Mouse (Mus musculus) midbrain, embryonic 11.5 days (tissue): ENCODE data around the gene Usp46. TPM values are rescaled to one million over a fixed set of nuclear protein-coding genes. Genes with fewer than 3 reads are reported as not detected.
A peak's percentile ranks its signal among the peaks of the same experiment; 100 is the strongest.
"Not testable (repeated sequence)": the region's sequence is repeated elsewhere in the genome, so short reads cannot be mapped to it uniquely, and the experiment has no call there.

Source experiments
- ATAC-seq: fragments of 200-750 bp; cut with Nextera tagmentation; 2 replicates; pipeline ENCODE4 v1.8.0; 2017; ENCODE audit warnings: moderate TSS enrichment, moderate library complexity; ENCODE audit not compliant: low FRiP score
- DNase-seq: peaks from one replicate; pipeline ENCODE4 v3.0.0; 2015; ENCODE audit warnings: low spot score; ENCODE audit errors: missing footprints
- H3K27ac ChIP-seq: fragments of 300-500 bp; sonication (generic); 2 replicates; pipeline ENCODE4 v1.5.1; 2014; ENCODE audit warnings: low read depth, low read length
- H3K27me3 ChIP-seq: fragments of 300-500 bp; sonication (generic); 2 replicates; pipeline ENCODE4 v1.6.1; 2014; ENCODE audit warnings: mild to moderate bottlenecking, low read length, moderate library complexity, mixed read lengths; ENCODE audit not compliant: control insufficient read depth, insufficient read depth
- H3K36me3 ChIP-seq: fragments of 300-500 bp; sonication (generic); 2 replicates; pipeline ENCODE4 v1.6.1; 2014; ENCODE audit warnings: mild to moderate bottlenecking, low read length, moderate library complexity, mixed read lengths; ENCODE audit not compliant: control insufficient read depth, insufficient read depth
- H3K4me1 ChIP-seq: fragments of 300-500 bp; sonication (generic); 2 replicates; pipeline ENCODE4 v1.6.1; 2014; ENCODE audit warnings: low read length; ENCODE audit not compliant: control insufficient read depth, insufficient read depth
- H3K4me2 ChIP-seq: fragments of 300-500 bp; sonication (generic); 2 replicates; pipeline ENCODE4 v1.6.1; 2014; ENCODE audit warnings: mild to moderate bottlenecking, moderate library complexity
- H3K4me3 ChIP-seq: fragments of 300-500 bp; sonication (generic); 2 replicates; pipeline ENCODE4 v1.5.1; 2014; ENCODE audit warnings: low read depth, low read length
- H3K9ac ChIP-seq: fragments of 300-500 bp; sonication (generic); 2 replicates; pipeline ENCODE4 v1.6.1; 2014; ENCODE audit warnings: low read length
- H3K9me3 ChIP-seq: fragments of 300-500 bp; sonication (generic); 2 replicates; pipeline ENCODE4 v1.6.1; 2016; ENCODE audit warnings: low read length; ENCODE audit not compliant: control insufficient read depth
- WGBS: fragments of 180-500 bp; shearing (Covaris S2); extraction: QIAGEN DNeasy Blood & Tissue Kit; methylation state at CpG from one replicate; pipeline ENCODE4 v1.1.7; 2014; 5-methylcytosine and 5-hydroxymethylcytosine counted together
- polyA plus RNA-seq: library from polyadenylated mRNA; unstranded; fragments of >200 nt; fragmentation: Nextera tagmentation; extraction: Ambion mirVana; gene quantifications from 2 replicates; pipeline ENCODE4 v1.2.1, GENCODE M21; 2014

The Usp46 gene
- polyA plus RNA-seq, 1 experiment from 2014 or later: 35.6 TPM

- WGBS: 89% methylated on average over 1 of the region's 1 CpGs
Measured at GRCm38 (mm10) chr5:74078400-74078799, 10.2 kb upstream of the Usp46 start.

DNA sequence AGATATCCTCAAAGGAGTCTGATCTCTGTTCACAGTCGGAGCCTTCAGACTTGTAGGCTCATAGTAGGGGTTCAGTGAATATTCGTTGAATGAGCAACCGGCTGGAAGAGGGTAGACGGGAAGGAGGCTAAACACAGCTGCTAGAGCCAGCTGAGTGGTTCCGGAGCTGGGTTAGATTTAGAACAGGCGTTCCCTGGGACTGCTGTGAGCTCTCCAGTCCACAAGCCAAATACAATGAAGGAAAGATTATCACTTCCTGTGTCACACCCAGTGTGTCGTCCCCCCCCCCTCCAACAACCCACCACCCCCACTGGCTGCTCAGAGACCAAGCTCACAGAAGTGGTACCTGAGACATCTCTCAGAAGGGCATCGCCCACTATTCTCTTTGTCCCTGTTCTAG is 9.7 kb upstream of the Usp46 start:
- H3K9me3 ChIP-seq: no peaks in the 10 kb centered on the region
- WGBS: 24% methylated on average over 8 of the region's 8 CpGs
- no peak overlapping the region for H3K4me3 ChIP-seq
- H3K9ac ChIP-seq: no peak overlapping the region
- H3K27ac ChIP-seq: no peak overlapping the region
- DNase-seq (no peak), ATAC-seq (no peak)
- no peak overlapping the region for H3K4me2 ChIP-seq
- H3K27me3 ChIP-seq: no peaks in the 10 kb centered on the region
- no peaks in the 10 kb centered on the region for H3K36me3 ChIP-seq
- H3K4me1 ChIP-seq: no peaks in the 10 kb centered on the region

More at GRCm38 (mm10) chr5:74078400-74078799, 10.2 kb upstream of the Usp46 start:
- ATAC-seq (no peak), DNase-seq (no peak)
- Histone ChIP-seq H3K9ac (no peak overlapping the region), H3K27me3 (no peaks in the 10 kb centered on the region), H3K4me1 (no peaks in the 10 kb centered on the region), H3K4me2 (no peak overlapping the region), H3K27ac (no peak overlapping the region), H3K4me3 (no peak overlapping the region), H3K9me3 (no peaks in the 10 kb centered on the region), H3K36me3 (no peaks in the 10 kb centered on the region)

- Histone ChIP-seq H3K27ac (no peak overlapping the region), H3K4me1 (no peaks in the 10 kb centered on the region), H3K36me3 (no peaks in the 10 kb centered on the region), H3K27me3 (no peaks in the 10 kb centered on the region), H3K4me3 (no peak overlapping the region), H3K9ac (no peak overlapping the region), H3K4me2 (no peak overlapping the region), H3K9me3 (no peaks in the 10 kb centered on the region)
- no peak for ATAC-seq
- 5% methylated on average over 9 of the region's 9 CpGs for WGBS
- DNase-seq: no peak
Measured at GRCm38 (mm10) chr5:74076759-74077158, 8.5 kb upstream of the Usp46 start.

DNA sequence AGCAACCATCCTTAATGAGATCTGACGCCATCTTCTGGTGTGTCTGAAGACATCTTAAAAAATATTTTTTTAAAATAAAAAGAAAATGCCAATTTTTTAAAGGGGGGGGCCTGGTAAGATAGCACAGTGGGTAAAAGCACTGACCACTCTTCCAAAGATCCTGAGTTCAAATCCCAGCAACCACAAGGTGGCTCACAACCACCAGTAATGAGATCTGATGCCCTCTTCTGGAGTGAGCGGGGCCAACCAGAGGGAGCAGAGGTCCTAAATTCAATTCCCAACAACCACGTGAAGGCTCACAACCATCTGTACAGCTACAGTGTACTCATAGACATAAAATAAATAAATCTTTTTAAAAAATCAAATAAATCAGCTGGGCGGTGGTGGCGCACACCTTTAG is 2.3 kb upstream of the Usp46 start:
- H3K36me3 ChIP-seq, H3K4me1 ChIP-seq, H3K4me2 ChIP-seq, ATAC-seq, H3K9me3 ChIP-seq, H3K27me3 ChIP-seq, H3K27ac ChIP-seq, DNase-seq, H3K9ac ChIP-seq, H3K4me3 ChIP-seq: not testable (repeated sequence)
- 92% methylated on average over 5 of the region's 5 CpGs for WGBS

- H3K9ac ChIP-seq: peak overlapping the region; percentile 93
- no peaks in the 10 kb centered on the region for H3K36me3 ChIP-seq
- peaks cover 9% of the 10 kb centered on the region for H3K4me1 ChIP-seq
- peak; percentile 55 for ATAC-seq
- H3K4me2 ChIP-seq: peak overlapping the region; percentile 74
- peak overlapping the region; percentile 72 for H3K27ac ChIP-seq
- peak; percentile 97 for DNase-seq
- no peaks in the 10 kb centered on the region for H3K27me3 ChIP-seq
- H3K4me3 ChIP-seq: peak overlapping the region; percentile 75
- 2% methylated on average over 18 of the region's 18 CpGs for WGBS
- H3K9me3 ChIP-seq: no peaks in the 10 kb centered on the region
Measured at GRCm38 (mm10) chr5:74068714-74069321, 587 bp upstream of the Usp46 start.

DNA sequence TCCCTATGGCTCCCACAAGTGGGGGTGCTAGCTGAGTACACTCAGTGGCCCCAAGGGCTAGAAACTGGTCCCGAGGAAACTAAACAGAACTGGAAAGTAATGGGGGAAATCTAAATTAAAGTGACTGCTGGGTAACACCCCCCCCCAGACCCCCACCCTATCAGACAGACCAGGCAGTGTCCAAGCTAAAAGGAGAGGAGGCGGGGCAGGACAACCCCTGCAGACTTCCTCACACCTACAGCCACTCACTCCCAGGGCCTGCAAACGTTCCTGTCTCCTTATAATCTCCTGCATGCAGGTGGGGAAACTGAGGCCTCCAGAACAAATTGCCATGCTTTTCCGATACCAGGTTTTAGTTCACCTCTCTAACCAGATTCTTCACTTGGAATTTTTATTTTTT is 885 bp downstream of the Usp46 start:
- peak overlapping the region; percentile 75 for H3K4me3 ChIP-seq
- 5% methylated on average over 4 of the region's 4 CpGs for WGBS
- H3K27me3 ChIP-seq: no peaks in the 10 kb centered on the region
- DNase-seq (no peak), ATAC-seq (0 out of 2 replicates have a peak, but pooled peaks have one; percentile 30)
- peak overlapping the region; percentile 93 for H3K9ac ChIP-seq
- H3K36me3 ChIP-seq: no peaks in the 10 kb centered on the region
- peaks cover 9% of the 10 kb centered on the region for H3K4me1 ChIP-seq
- no peaks in the 10 kb centered on the region for H3K9me3 ChIP-seq
- peak overlapping the region; percentile 74 for H3K4me2 ChIP-seq
- no peak overlapping the region for H3K27ac ChIP-seq

DNA sequence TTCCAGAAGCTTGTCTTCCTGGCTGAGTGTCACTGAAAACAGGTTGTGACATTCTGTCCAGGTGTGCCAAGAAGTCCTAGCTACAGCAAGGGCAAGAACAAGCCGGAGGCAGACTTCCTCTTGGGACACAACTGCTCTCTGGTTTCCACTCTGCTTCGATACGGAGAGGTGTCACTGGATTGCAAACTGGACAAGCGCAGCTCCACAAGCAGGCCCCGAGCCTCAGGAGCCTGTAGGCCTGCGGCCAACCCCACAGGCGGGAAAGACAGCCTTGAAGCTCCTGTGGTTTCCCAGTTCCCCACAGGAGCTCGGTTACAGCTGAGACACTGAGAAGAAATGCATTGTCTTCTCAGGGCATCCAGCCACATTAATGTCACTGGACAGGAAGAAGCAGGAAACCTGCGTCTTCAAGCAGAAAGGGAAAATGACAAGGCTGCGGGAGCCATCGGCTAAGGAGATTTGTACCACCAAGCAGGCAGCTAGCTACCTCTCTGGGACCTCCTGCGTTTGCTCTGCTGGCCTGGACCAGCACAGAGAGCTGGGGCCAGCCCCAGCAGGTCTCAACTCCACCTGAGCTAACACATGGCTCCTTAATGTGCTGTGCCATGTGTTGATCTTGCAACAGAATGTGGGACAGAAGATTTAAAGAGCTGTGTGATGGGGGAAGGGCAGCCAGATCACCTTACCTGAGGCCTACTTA is 1.7 kb downstream of the Usp46 start:
- peaks cover 9% of the 10 kb centered on the region for H3K4me1 ChIP-seq
- no peak overlapping the region for H3K4me3 ChIP-seq
- peak overlapping the region; percentile 74 for H3K4me2 ChIP-seq
- H3K27me3 ChIP-seq: no peaks in the 10 kb centered on the region
- ATAC-seq: no peak
- DNase-seq: no peak
- peak overlapping the region; percentile 34; the same call in 1 of the 2 replicates for H3K9ac ChIP-seq
- 46% methylated on average over 12 of the region's 12 CpGs for WGBS
- H3K27ac ChIP-seq: no peak overlapping the region
- H3K9me3 ChIP-seq: no peaks in the 10 kb centered on the region
- H3K36me3 ChIP-seq: no peaks in the 10 kb centered on the region

- Histone ChIP-seq H3K36me3 (no peaks in the 10 kb centered on the region), H3K27ac (no peak overlapping the region), H3K9me3 (no peaks in the 10 kb centered on the region), H3K27me3 (no peaks in the 10 kb centered on the region), H3K4me3 (no peak overlapping the region), H3K9ac (0 out of 2 replicates have a peak overlapping the region, but pooled peaks have one; percentile 4), H3K4me2 (no peak overlapping the region), H3K4me1 (peaks cover 9% of the 10 kb centered on the region)
- 53% methylated on average over 11 of the region's 11 CpGs for WGBS
- DNase-seq: no peak
- no peak for ATAC-seq
Measured at GRCm38 (mm10) chr5:74065565-74066275, 2.5 kb downstream of the Usp46 start.

- Histone ChIP-seq H3K9ac (no peak overlapping the region), H3K4me2 (no peak overlapping the region), H3K27me3 (no peaks in the 10 kb centered on the region), H3K4me3 (no peak overlapping the region), H3K27ac (no peak overlapping the region), H3K9me3 (no peaks in the 10 kb centered on the region), H3K36me3 (no peaks in the 10 kb centered on the region), H3K4me1 (peaks cover 9% of the 10 kb centered on the region)
- no peak for DNase-seq
- ATAC-seq: no peak
- WGBS: 91% methylated on average over 7 of the region's 7 CpGs
Measured at GRCm38 (mm10) chr5:74064844-74065243, 3.4 kb downstream of the Usp46 start.
